Mouse (Mus musculus): ENCODE data around the gene Snx29. TPM values are rescaled to one million over a fixed set of nuclear protein-coding genes. Genes with fewer than 3 reads are reported as not detected.

Snx29 gene
- polyA plus RNA-seq, 1 experiment from 2014 or later: 11.4 TPM

DNA sequence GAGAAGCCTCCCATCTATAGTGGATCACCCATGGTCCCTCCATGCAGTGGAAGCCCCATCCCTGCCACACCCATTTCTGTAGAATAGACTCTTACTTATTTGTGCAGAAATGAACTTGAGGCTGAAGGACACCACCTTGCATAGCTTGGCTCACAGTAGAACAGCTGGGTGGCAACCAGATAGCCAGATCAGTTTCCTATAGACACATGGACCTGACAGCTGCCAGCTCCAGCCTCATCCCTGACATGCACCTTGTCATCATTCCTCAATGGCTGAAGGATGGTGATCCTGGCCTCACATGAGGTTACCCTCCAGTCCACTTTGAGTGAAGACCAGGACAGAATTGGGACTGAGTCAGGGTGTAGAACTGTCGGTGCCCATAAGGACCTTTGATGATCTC, 394.2 kb downstream of the Snx29 start:
- no peak overlapping the region for H3K4me3 ChIP-seq (ENCODE audit: low read length)
- no peaks in the 10 kb centered on the region for H3K4me1 ChIP-seq (replicated peaks; ENCODE audit: control insufficient read depth, insufficient read depth, low read length)
- ATAC-seq (ENCODE audit: low read depth): no peak
- H3K27ac ChIP-seq (ENCODE audit: low read length): no peak overlapping the region
- no peaks in the 10 kb centered on the region for H3K9me3 ChIP-seq (ENCODE audit: control insufficient read depth, low read length)
- no peaks in the 10 kb centered on the region for H3K36me3 ChIP-seq (ENCODE audit: control insufficient read depth, insufficient read depth, low read length)
- WGBS: 100% methylated on average over 1 of the region's 1 CpGs
- H3K9ac ChIP-seq (ENCODE audit: low read length): no peak overlapping the region
- H3K27me3 ChIP-seq (ENCODE audit: control insufficient read depth, insufficient read depth, low read depth, low read length): no peaks in the 10 kb centered on the region
- no peak overlapping the region for H3K4me2 ChIP-seq (ENCODE audit: low read depth, low read length)

DNA sequence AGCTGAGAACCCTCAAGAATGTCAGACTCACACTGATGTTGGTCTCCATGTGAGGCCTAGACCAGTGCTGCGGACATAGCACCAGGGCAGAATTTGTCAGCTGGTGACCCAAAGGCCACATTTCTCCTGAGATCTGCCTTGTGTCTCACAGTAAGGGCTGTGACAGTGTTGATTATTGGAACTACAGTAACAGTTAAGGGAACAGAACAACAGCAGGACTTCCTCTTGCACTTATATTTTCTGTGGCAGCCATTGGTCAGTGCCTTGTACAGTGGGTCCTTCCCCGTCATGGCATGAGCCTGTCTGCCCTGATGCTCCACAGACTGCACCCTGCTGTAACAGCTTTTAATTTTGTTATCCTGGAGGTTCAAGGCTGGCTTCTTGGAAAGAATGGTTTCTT, 403.2 kb downstream of the Snx29 start:
- Histone ChIP-seq H3K4me3 (ENCODE audit: low read length) (no peak overlapping the region), H3K4me2 (ENCODE audit: low read depth, low read length) (no peak overlapping the region), H3K9me3 (ENCODE audit: control insufficient read depth, low read length) (no peaks in the 10 kb centered on the region), H3K36me3 (ENCODE audit: control insufficient read depth, insufficient read depth, low read length) (no peaks in the 10 kb centered on the region), H3K4me1 (replicated peaks; ENCODE audit: control insufficient read depth, insufficient read depth, low read length) (no peaks in the 10 kb centered on the region), H3K9ac (ENCODE audit: low read length) (no peak overlapping the region), H3K27me3 (ENCODE audit: control insufficient read depth, insufficient read depth, low read depth, low read length) (no peaks in the 10 kb centered on the region), H3K27ac (ENCODE audit: low read length) (no peak overlapping the region)
- WGBS: 81% methylated on average over 2 of the region's 2 CpGs
- no peak for ATAC-seq (ENCODE audit: low read depth)

DNA sequence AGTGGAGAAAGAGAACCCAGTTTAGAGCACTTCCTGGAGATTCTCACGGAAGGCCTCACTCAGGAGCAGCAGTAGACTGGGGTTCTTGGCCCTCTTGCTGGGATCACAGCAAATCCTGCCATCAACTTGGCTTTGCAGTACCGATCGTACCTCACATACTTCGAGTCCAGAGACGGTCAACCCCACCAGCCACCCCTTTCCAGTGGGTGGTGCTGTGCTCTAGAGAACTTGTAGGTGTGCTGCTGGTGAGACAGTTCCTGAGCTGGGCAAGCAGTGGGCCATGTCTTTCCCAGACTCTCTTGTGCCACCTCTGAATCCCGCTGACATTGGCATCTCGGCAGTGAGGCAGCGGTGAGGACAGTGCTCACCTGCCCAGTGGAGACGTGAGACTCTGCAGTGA, 404.6 kb downstream of the Snx29 start:
- Histone ChIP-seq H3K27me3 (ENCODE audit: control insufficient read depth, insufficient read depth, low read depth, low read length) (no peaks in the 10 kb centered on the region), H3K9me3 (ENCODE audit: control insufficient read depth, low read length) (no peaks in the 10 kb centered on the region), H3K27ac (ENCODE audit: low read length) (no peak overlapping the region), H3K9ac (ENCODE audit: low read length) (no peak overlapping the region), H3K4me2 (ENCODE audit: low read depth, low read length) (no peak overlapping the region), H3K4me1 (replicated peaks; ENCODE audit: control insufficient read depth, insufficient read depth, low read length) (no peaks in the 10 kb centered on the region), H3K36me3 (ENCODE audit: control insufficient read depth, insufficient read depth, low read length) (no peaks in the 10 kb centered on the region), H3K4me3 (ENCODE audit: low read length) (no peak overlapping the region)
- 81% methylated on average over 9 of the region's 9 CpGs for WGBS
- ATAC-seq (ENCODE audit: low read depth): no peak

- no peak for ATAC-seq (ENCODE audit: low read depth)
- Histone ChIP-seq H3K4me2 (ENCODE audit: low read depth, low read length) (no peak overlapping the region), H3K4me1 (replicated peaks; ENCODE audit: control insufficient read depth, insufficient read depth, low read length) (no peaks in the 10 kb centered on the region), H3K36me3 (ENCODE audit: control insufficient read depth, insufficient read depth, low read length) (no peaks in the 10 kb centered on the region), H3K4me3 (ENCODE audit: low read length) (no peak overlapping the region), H3K9me3 (ENCODE audit: control insufficient read depth, low read length) (no peaks in the 10 kb centered on the region), H3K9ac (ENCODE audit: low read length) (no peak overlapping the region), H3K27ac (ENCODE audit: low read length) (no peak overlapping the region), H3K27me3 (ENCODE audit: control insufficient read depth, insufficient read depth, low read depth, low read length) (no peaks in the 10 kb centered on the region)
- WGBS: 60% methylated on average over 3 of the region's 3 CpGs
Measured at GRCm38 (mm10) chr16:11728131-11728530, 405.4 kb downstream of the Snx29 start.

DNA sequence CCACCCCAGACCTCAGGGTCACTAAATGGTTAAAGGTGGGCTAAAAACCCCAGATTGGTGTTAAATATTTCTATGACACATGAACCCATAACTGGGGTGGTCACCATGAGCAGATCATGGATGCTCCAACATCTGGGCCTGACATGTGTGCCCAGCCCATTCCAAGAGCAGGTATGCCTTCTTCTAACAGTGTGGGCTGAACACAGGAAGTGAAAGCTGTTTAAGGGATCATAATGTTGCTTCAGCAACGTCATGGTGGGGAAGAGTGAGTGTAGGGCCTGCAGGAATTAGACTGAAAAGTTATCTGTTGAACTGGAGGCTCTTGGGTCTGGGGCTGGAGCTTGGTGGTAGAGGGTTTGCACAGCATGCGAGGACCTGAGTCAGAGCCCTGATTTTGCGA, 405.9 kb downstream of the Snx29 start:
- H3K27me3 ChIP-seq (ENCODE audit: control insufficient read depth, insufficient read depth, low read depth, low read length): no peaks in the 10 kb centered on the region
- no peak overlapping the region for H3K4me2 ChIP-seq (ENCODE audit: low read depth, low read length)
- H3K4me1 ChIP-seq (replicated peaks; ENCODE audit: control insufficient read depth, insufficient read depth, low read length): no peaks in the 10 kb centered on the region
- no peak overlapping the region for H3K9ac ChIP-seq (ENCODE audit: low read length)
- no peak overlapping the region for H3K4me3 ChIP-seq (ENCODE audit: low read length)
- no peaks in the 10 kb centered on the region for H3K36me3 ChIP-seq (ENCODE audit: control insufficient read depth, insufficient read depth, low read length)
- WGBS: 72% methylated on average over 3 of the region's 3 CpGs
- ATAC-seq (ENCODE audit: low read depth): no peak
- no peak overlapping the region for H3K27ac ChIP-seq (ENCODE audit: low read length)
- H3K9me3 ChIP-seq (ENCODE audit: control insufficient read depth, low read length): no peaks in the 10 kb centered on the region

- Histone ChIP-seq H3K9ac (ENCODE audit: low read length) (no peak overlapping the region), H3K9me3 (ENCODE audit: control insufficient read depth, low read length) (no peaks in the 10 kb centered on the region), H3K27me3 (ENCODE audit: control insufficient read depth, insufficient read depth, low read depth, low read length) (no peaks in the 10 kb centered on the region), H3K27ac (ENCODE audit: low read length) (no peak overlapping the region), H3K36me3 (ENCODE audit: control insufficient read depth, insufficient read depth, low read length) (no peaks in the 10 kb centered on the region), H3K4me1 (replicated peaks; ENCODE audit: control insufficient read depth, insufficient read depth, low read length) (no peaks in the 10 kb centered on the region), H3K4me3 (ENCODE audit: low read length) (no peak overlapping the region), H3K4me2 (ENCODE audit: low read depth, low read length) (no peak overlapping the region)
- WGBS: 71% methylated on average over 6 of the region's 6 CpGs
- no peak for ATAC-seq (ENCODE audit: low read depth)
Measured at GRCm38 (mm10) chr16:11729111-11729510, 406.4 kb downstream of the Snx29 start.

DNA sequence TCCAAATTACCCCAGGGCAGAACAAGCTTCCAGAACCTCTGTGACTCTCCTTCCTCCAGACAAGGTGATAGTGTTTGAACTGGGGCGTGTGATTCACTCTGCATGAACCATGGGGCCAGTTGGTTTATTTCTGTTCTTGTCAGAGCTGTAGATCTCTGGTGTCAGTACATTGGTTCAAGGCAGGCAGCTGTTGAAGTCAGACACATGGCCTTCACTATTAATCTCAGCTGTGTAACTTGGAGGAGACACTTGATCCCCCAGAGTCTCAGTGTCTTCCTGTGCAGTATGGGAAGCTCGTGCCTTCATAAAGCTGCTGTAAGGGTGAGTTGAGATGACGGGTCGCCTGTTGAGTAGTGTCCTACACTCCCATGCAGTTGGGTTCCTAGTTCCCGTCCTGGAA, 407.1 kb downstream of the Snx29 start:
- no peak for ATAC-seq (ENCODE audit: low read depth)
- 74% methylated on average over 5 of the region's 5 CpGs for WGBS
- H3K9ac ChIP-seq (ENCODE audit: low read length): no peak overlapping the region

GRCm38 (mm10) chr16:11731014-11731535, 408.4 kb downstream of the Snx29 start:
- Histone ChIP-seq H3K9ac (ENCODE audit: low read length) (no peak overlapping the region), H3K4me2 (ENCODE audit: low read depth, low read length) (no peak overlapping the region), H3K4me3 (ENCODE audit: low read length) (no peak overlapping the region), H3K27ac (ENCODE audit: low read length) (no peak overlapping the region), H3K27me3 (ENCODE audit: control insufficient read depth, insufficient read depth, low read depth, low read length) (no peaks in the 10 kb centered on the region), H3K9me3 (ENCODE audit: control insufficient read depth, low read length) (no peaks in the 10 kb centered on the region), H3K36me3 (ENCODE audit: control insufficient read depth, insufficient read depth, low read length) (no peaks in the 10 kb centered on the region), H3K4me1 (replicated peaks; ENCODE audit: control insufficient read depth, insufficient read depth, low read length) (no peaks in the 10 kb centered on the region)
- ATAC-seq (ENCODE audit: low read depth): no peak
- WGBS: 76% methylated on average over 5 of the region's 5 CpGs

More for the DNA sequence above, 407.1 kb downstream of the Snx29 start:
- H3K9me3 ChIP-seq (ENCODE audit: control insufficient read depth, low read length): no peaks in the 10 kb centered on the region
- H3K36me3 ChIP-seq (ENCODE audit: control insufficient read depth, insufficient read depth, low read length): no peaks in the 10 kb centered on the region
- no peaks in the 10 kb centered on the region for H3K27me3 ChIP-seq (ENCODE audit: control insufficient read depth, insufficient read depth, low read depth, low read length)
- no peak overlapping the region for H3K27ac ChIP-seq (ENCODE audit: low read length)
- H3K4me1 ChIP-seq (replicated peaks; ENCODE audit: control insufficient read depth, insufficient read depth, low read length): no peaks in the 10 kb centered on the region
- no peak overlapping the region for H3K4me3 ChIP-seq (ENCODE audit: low read length)
- H3K4me2 ChIP-seq (ENCODE audit: low read depth, low read length): no peak overlapping the region

DNA sequence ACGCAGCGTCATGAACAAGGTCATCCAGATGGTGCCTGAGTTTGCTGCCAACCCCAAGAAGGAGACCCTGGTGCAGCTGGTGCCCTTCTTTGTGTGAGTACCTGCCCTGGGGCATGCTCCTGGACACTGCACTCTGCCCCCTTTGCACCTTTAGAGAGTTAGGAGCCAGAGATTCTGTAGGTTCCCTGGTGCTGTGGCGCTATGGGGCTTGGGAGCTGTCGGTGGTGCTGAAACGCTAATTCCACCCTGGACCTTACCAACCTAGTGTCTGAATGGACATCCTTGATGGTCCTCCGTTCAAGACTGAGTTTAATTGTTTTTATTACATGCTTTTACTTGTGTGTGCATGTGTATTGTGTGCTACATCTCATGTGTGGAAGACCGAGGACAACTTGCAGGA, 415.6 kb downstream of the Snx29 start:
- no peaks in the 10 kb centered on the region for H3K27me3 ChIP-seq (ENCODE audit: control insufficient read depth, insufficient read depth, low read depth, low read length)
- no peaks in the 10 kb centered on the region for H3K9me3 ChIP-seq (ENCODE audit: control insufficient read depth, low read length)
- no peaks in the 10 kb centered on the region for H3K4me1 ChIP-seq (replicated peaks; ENCODE audit: control insufficient read depth, insufficient read depth, low read length)
- H3K4me2 ChIP-seq (ENCODE audit: low read depth, low read length): no peak overlapping the region
- no peak overlapping the region for H3K27ac ChIP-seq (ENCODE audit: low read length)
- H3K36me3 ChIP-seq (ENCODE audit: control insufficient read depth, insufficient read depth, low read length): no peaks in the 10 kb centered on the region
- no peak for ATAC-seq (ENCODE audit: low read depth)
- H3K9ac ChIP-seq (ENCODE audit: low read length): no peak overlapping the region
- WGBS: 49% methylated on average over 7 of the region's 7 CpGs
- no peak overlapping the region for H3K4me3 ChIP-seq (ENCODE audit: low read length)

DNA sequence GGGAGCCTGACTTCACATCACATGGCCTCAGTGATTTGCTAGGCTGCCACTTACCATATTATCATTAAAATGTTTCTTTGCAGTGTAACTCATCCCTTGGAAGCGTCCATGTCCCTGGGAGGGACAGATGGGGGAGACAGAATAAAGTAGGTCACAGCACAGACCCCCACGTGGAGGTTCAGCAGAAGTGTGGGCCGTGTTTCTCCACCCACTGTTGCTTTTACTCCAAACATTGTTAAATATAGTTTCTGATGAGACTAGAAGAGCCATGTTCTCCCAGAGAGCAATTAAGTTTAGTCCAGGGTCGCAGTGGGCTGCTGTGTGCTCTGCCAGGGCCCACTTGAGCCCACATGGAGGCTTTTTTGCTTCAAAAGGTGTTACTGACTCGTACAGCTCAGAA, 419.2 kb downstream of the Snx29 start:
- no peak overlapping the region for H3K9ac ChIP-seq (ENCODE audit: low read length)
- ATAC-seq (ENCODE audit: low read depth): no peak
- H3K4me3 ChIP-seq (ENCODE audit: low read length): no peak overlapping the region
- no peaks in the 10 kb centered on the region for H3K27me3 ChIP-seq (ENCODE audit: control insufficient read depth, insufficient read depth, low read depth, low read length)
- no peaks in the 10 kb centered on the region for H3K9me3 ChIP-seq (ENCODE audit: control insufficient read depth, low read length)
- H3K36me3 ChIP-seq (ENCODE audit: control insufficient read depth, insufficient read depth, low read length): no peaks in the 10 kb centered on the region
- H3K4me2 ChIP-seq (ENCODE audit: low read depth, low read length): no peak overlapping the region
- no peaks in the 10 kb centered on the region for H3K4me1 ChIP-seq (replicated peaks; ENCODE audit: control insufficient read depth, insufficient read depth, low read length)
- no peak overlapping the region for H3K27ac ChIP-seq (ENCODE audit: low read length)
- WGBS: 62% methylated on average over 5 of the region's 5 CpGs
